In genomic region chr5:121948302-121949049, GRCm38 (mm10) we compare ENCODE assay signal across 7 mouse cellular contexts.
DNase-seq lines count a peak whose midpoint lies in the region; ATAC-seq lines count a peak whose summit lies in the region.

No protein-coding gene starts in this region.

- H3K27ac ChIP-seq in forebrain, embryonic 10.5 days = peak overlapping the region; percentile 78
- peak overlapping the region; percentile 95 for H3K27ac ChIP-seq in hindbrain, embryonic 13.5 days
- H3K27ac ChIP-seq in limb, embryonic 13.5 days = peak overlapping the region; percentile 70

- H3K27me3 ChIP-seq in forebrain, embryonic 10.5 days (ENCODE audit: poor library complexity, severe bottlenecking) = peaks cover 37% of the 10 kb centered on the region
- peaks cover 17% of the 10 kb centered on the region; the same call in 1 of the 2 replicates for H3K27me3 ChIP-seq in hindbrain, embryonic 13.5 days
- peaks cover 14% of the 10 kb centered on the region for H3K27me3 ChIP-seq in limb, embryonic 13.5 days

- H3K4me1 ChIP-seq in forebrain, embryonic 10.5 days = peaks cover 35% of the 10 kb centered on the region
- H3K4me1 ChIP-seq in hindbrain, embryonic 13.5 days (replicated peaks) = peaks cover 78% of the 10 kb centered on the region
- H3K4me1 ChIP-seq in limb, embryonic 13.5 days = peaks cover 37% of the 10 kb centered on the region

- H3K36me3 ChIP-seq in forebrain, embryonic 10.5 days (replicated peaks) = no peaks in the 10 kb centered on the region
- H3K36me3 ChIP-seq in hindbrain, embryonic 13.5 days = no peaks in the 10 kb centered on the region
- H3K36me3 ChIP-seq in limb, embryonic 13.5 days = no peaks in the 10 kb centered on the region

- no peaks in the 10 kb centered on the region for H3K9me3 ChIP-seq in forebrain, embryonic 10.5 days
- no peaks in the 10 kb centered on the region for H3K9me3 ChIP-seq in hindbrain, embryonic 13.5 days
- no peaks in the 10 kb centered on the region for H3K9me3 ChIP-seq in limb, embryonic 13.5 days

- peak overlapping the region; percentile 65 for H3K9ac ChIP-seq in hindbrain, embryonic 13.5 days
- no peak overlapping the region for H3K9ac ChIP-seq in limb, embryonic 13.5 days

- peak; percentile 79 for ATAC-seq in hindbrain, embryonic 13.5 days (ENCODE audit: low FRiP score)
- peak; percentile 92 for ATAC-seq in limb, embryonic 13.5 days (ENCODE audit: low FRiP score, low read depth)

- peak; percentile 41 for DNase-seq in NIH3T3 (ENCODE audit: low read depth)
- DNase-seq in adrenal gland, postnatal 36 days = peak; percentile 73 to 84
- peak; percentile 68 for DNase-seq in forebrain, embryonic 10.5 days (ENCODE audit: extremely low spot score, low spot score)
- peak; percentile 83 for DNase-seq in neural tube, embryonic 10.5 days (ENCODE audit: extremely low spot score, low spot score)
- no peak for DNase-seq in c-Kit-positive CD71-positive TER-119-positive erythroid progenitor cells, embryonic 14.5 days (ENCODE audit: low spot score)

- 8% methylated on average over 44 of the region's 44 CpGs for WGBS in forebrain, embryonic 10.5 days
- 1% methylated on average over 44 of the region's 44 CpGs for whole genome bisulfite sequencing in hindbrain, embryonic 13.5 days
- under 1% methylated on average over 44 of the region's 44 CpGs for WGBS in limb, embryonic 13.5 days

- peak overlapping the region; percentile 57 for H3K4me2 ChIP-seq in hindbrain, embryonic 13.5 days
- peak overlapping the region; percentile 70 for H3K4me2 ChIP-seq in limb, embryonic 13.5 days (replicated peaks)

- peak overlapping the region; percentile 45 for H3K4me3 ChIP-seq in forebrain, embryonic 10.5 days
- H3K4me3 ChIP-seq in hindbrain, embryonic 13.5 days = peak overlapping the region; percentile 31
- peak overlapping the region; percentile 39 for H3K4me3 ChIP-seq in limb, embryonic 13.5 days
